Mouse (Mus musculus) CH12.LX (cell line): ENCODE measurements at regions not wholly inside any gene's neighbourhood (a gene's known extent, or its start where the extent isn't known, plus 50 kb on each side); places are given as distances from the start of the nearest gene placed in this dataset.

Experiments
- DNase-seq: peaks from one replicate; pipeline ENCODE4 v3.0.0-alpha.2; 2013; ENCODE audit errors: extremely low read depth
- H3K27ac ChIP-seq: 2 replicates; pipeline ENCODE4 v1.5.1; 2012; ENCODE audit warnings: low read depth, mild to moderate bottlenecking, control low read depth, moderate library complexity; ENCODE audit not compliant: insufficient read depth
- H3K27me3 ChIP-seq: replicated peaks from 2 replicates; pipeline ENCODE3; 2012; ENCODE audit warnings: inconsistent platforms
- H3K36me3 ChIP-seq, 2 experiments: replicated peaks in 1 of 2; 2 replicates each; pipeline versions ENCODE3 to v1.6.1; 2012; ENCODE audit warnings: inconsistent platforms in 1 of 2, low read length in 1 of 2, mild to moderate bottlenecking in 1 of 2, mixed read lengths in 1 of 2, moderate library complexity in 1 of 2; ENCODE audit not compliant: control insufficient read depth in 1 of 2, insufficient read depth in 1 of 2
- H3K4me1 ChIP-seq, 2 experiments: 2 replicates each; pipeline ENCODE4 v1.6.1; 2012; ENCODE audit warnings: inconsistent platforms in 1 of 2, moderate library complexity in 1 of 2; ENCODE audit not compliant: insufficient read depth in 2 of 2, control insufficient read depth in 1 of 2
- H3K4me2 ChIP-seq: 2 replicates; pipeline ENCODE4 v1.6.1; 2012; ENCODE audit warnings: low read depth, mild to moderate bottlenecking, control low read depth; ENCODE audit not compliant: poor library complexity, insufficient read depth, severe bottlenecking
- H3K4me3 ChIP-seq, 3 experiments: fragments of 150-350 bp in 1 of 3; sonication (generic) in 1 of 3; replicated peaks in 1 of 3; 2 replicates each; pipeline versions ENCODE3 to v1.5.1; 2011 to 2012; ENCODE audit warnings: low read depth in 2 of 3, low read length in 2 of 3, mild to moderate bottlenecking in 2 of 3, moderate library complexity in 2 of 3, control low read depth in 1 of 3, improper control_type of control experiment in 1 of 3, inconsistent platforms in 1 of 3, mixed read lengths in 1 of 3; ENCODE audit not compliant: poor library complexity in 1 of 3
- H3K79me2 ChIP-seq: replicated peaks from 2 replicates; pipeline ENCODE4 v1.6.1; 2012; ENCODE audit warnings: mild to moderate bottlenecking, moderate library complexity; ENCODE audit not compliant: control insufficient read depth, poor library complexity, insufficient read depth, severe bottlenecking; ENCODE audit errors: extremely low read depth
- H3K9ac ChIP-seq: 2 replicates; pipeline ENCODE4 v1.6.1; 2012; ENCODE audit warnings: low read depth, mild to moderate bottlenecking, control low read depth, moderate library complexity; ENCODE audit not compliant: insufficient read depth
- H3K9me3 ChIP-seq: replicated peaks from 2 replicates; pipeline ENCODE3; 2012; ENCODE audit warnings: low read length, inconsistent platforms, mixed read lengths
- BHLHE40 ChIP-seq: IDR thresholded peaks from 2 replicates; pipeline ENCODE4 v1.6.1; 2011; ENCODE audit warnings: mild to moderate bottlenecking, low read depth, low read length, improper control_type of control experiment
- E2F4 ChIP-seq: IDR thresholded peaks from 2 replicates; pipeline ENCODE4 v1.6.1; 2011; ENCODE audit warnings: low read depth, low read length, improper control_type of control experiment; ENCODE audit not compliant: insufficient replicate concordance
- ELF1 ChIP-seq: IDR thresholded peaks from 2 replicates; pipeline ENCODE4 v1.6.1; 2014; ENCODE audit warnings: low read depth, mild to moderate bottlenecking, inconsistent platforms, low read length, improper control_type of control experiment
- GABPA ChIP-seq: IDR thresholded peaks from 2 replicates; pipeline ENCODE4 v1.6.1; 2012; ENCODE audit warnings: low read depth, low read length, improper control_type of control experiment, inconsistent platforms; ENCODE audit not compliant: insufficient replicate concordance
- HCFC1 ChIP-seq: IDR thresholded peaks from 2 replicates; pipeline ENCODE4 v1.6.1; 2012; ENCODE audit warnings: low read depth, mild to moderate bottlenecking, inconsistent platforms, low read length, improper control_type of control experiment
- IRF4 ChIP-seq: IDR thresholded peaks from 2 replicates; pipeline ENCODE4 v1.6.1; 2014; ENCODE audit warnings: low read depth, mild to moderate bottlenecking, inconsistent platforms, low read length, improper control_type of control experiment
- MAFK ChIP-seq: IDR thresholded peaks from 2 replicates; pipeline ENCODE4 v1.6.1; 2011; ENCODE audit warnings: low read length, improper control_type of control experiment; ENCODE audit not compliant: insufficient replicate concordance
- MAX ChIP-seq: IDR thresholded peaks from 2 replicates; pipeline ENCODE4 v1.6.1; 2011; ENCODE audit warnings: low read length, improper control_type of control experiment
- MEF2A ChIP-seq: IDR thresholded peaks from 2 replicates; pipeline ENCODE4 v1.6.1; 2014; ENCODE audit warnings: low read depth, mild to moderate bottlenecking, inconsistent platforms, low read length, improper control_type of control experiment, borderline replicate concordance
- MXI1 ChIP-seq: IDR thresholded peaks from 2 replicates; pipeline ENCODE4 v1.6.1; 2011; ENCODE audit warnings: mild to moderate bottlenecking, low read depth, low read length, improper control_type of control experiment
- MYC ChIP-seq: IDR thresholded peaks from 2 replicates; pipeline ENCODE4 v1.6.1; 2011; ENCODE audit warnings: low read depth, mild to moderate bottlenecking, improper control_type of control experiment, low read length
- NRF1 ChIP-seq: IDR thresholded peaks from 2 replicates; pipeline ENCODE4 v1.6.1; 2014; ENCODE audit warnings: low read depth, mild to moderate bottlenecking, inconsistent platforms, low read length, improper control_type of control experiment, moderate library complexity
- PAX5 ChIP-seq: IDR thresholded peaks from 2 replicates; pipeline ENCODE4 v1.6.1; 2012; ENCODE audit warnings: low read length, inconsistent platforms, mixed read lengths
- POLR2A ChIP-seq: IDR thresholded peaks from 2 replicates; pipeline ENCODE4 v1.6.1; 2011; ENCODE audit warnings: low read depth, mild to moderate bottlenecking, improper control_type of control experiment, low read length
- POLR2AphosphoS2 ChIP-seq: IDR thresholded peaks from 2 replicates; pipeline ENCODE4 v1.6.1; 2011; ENCODE audit warnings: low read depth, low read length, improper control_type of control experiment
- RAD21 ChIP-seq: IDR thresholded peaks from 2 replicates; pipeline ENCODE4 v1.6.1; 2011; ENCODE audit warnings: low read depth, mild to moderate bottlenecking, low read length, improper control_type of control experiment, moderate library complexity
- RCOR1 ChIP-seq: conservative IDR thresholded peaks from 2 replicates; pipeline ENCODE4 v1.6.1; 2012; ENCODE audit warnings: low read depth, mild to moderate bottlenecking, inconsistent platforms, low read length, improper control_type of control experiment
- SIN3A ChIP-seq: IDR thresholded peaks from 2 replicates; pipeline ENCODE4 v1.6.1; 2012; ENCODE audit warnings: low read length, improper control_type of control experiment, inconsistent platforms
- USF1 ChIP-seq: IDR thresholded peaks from 2 replicates; pipeline ENCODE4 v1.6.1; 2014; ENCODE audit warnings: low read depth, mild to moderate bottlenecking, inconsistent platforms, low read length, improper control_type of control experiment
- USF2 ChIP-seq: conservative IDR thresholded peaks from 2 replicates; pipeline ENCODE4 v1.6.1; 2011; ENCODE audit warnings: low read depth, low read length, improper control_type of control experiment
- ZC3H11A ChIP-seq: IDR thresholded peaks from 2 replicates; pipeline ENCODE4 v1.6.1; 2012; ENCODE audit warnings: low read depth, mild to moderate bottlenecking, inconsistent platforms, low read length, improper control_type of control experiment
- ZKSCAN1 ChIP-seq: IDR thresholded peaks from 2 replicates; pipeline ENCODE4 v1.6.1; 2012; ENCODE audit warnings: low read depth, inconsistent platforms, low read length, improper control_type of control experiment, borderline replicate concordance
- dilution Hi-C: fragments of 300-500 bp; cut with MboI; formaldehyde crosslinking; loops from 2 replicates; pipeline ENCODE4 v1.14.3; 2020; ENCODE audit warnings: low sequenced_read_pairs; ENCODE audit not compliant: extremely low pct_unique_long_range_greater_than_20kb, extremely low pct_ligation_motif_present
- in situ Hi-C: fragments of 300-500 bp; cut with MboI; formaldehyde crosslinking; loops from 3 replicates; pipeline ENCODE4 v1.14.3; 2019; ENCODE audit warnings: low sequenced_read_pairs, low pct_ligation_motif_present, low pct_unique_long_range_greater_than_20kb, mixed read lengths

- Histone ChIP-seq H3K27me3 (no peaks in the 10 kb centered on the region), H3K27ac (no peak overlapping the region), H3K9me3 (peaks cover 64% of the 10 kb centered on the region), H3K4me1 (no peaks in the 10 kb centered on the region), H3K36me3 (no peaks in the 10 kb centered on the region), H3K79me2 (no peaks in the 10 kb centered on the region), H3K4me3 (no peak overlapping the region), H3K9ac (no peak overlapping the region), H3K4me2 (no peak overlapping the region)
- in situ Hi-C loops: no loop called here
- dilution Hi-C loops: no loop called here
- DNase-seq: no peak
- TF ChIP-seq SIN3A (no peak), USF1 (no peak)
These were observed 588.3 kb downstream of the Pdcd6ip start for GRCm38 (mm10) chr9:113119721-113120120.

- no peak for TF ChIP-seq GABPA
- no peak for TF ChIP-seq PAX5
- no peak for TF ChIP-seq ZC3H11A
- no peak for TF ChIP-seq BHLHE40
- TF ChIP-seq RAD21: no peak
- TF ChIP-seq MXI1: no peak
- TF ChIP-seq MAFK: no peak
- no peak for TF ChIP-seq RCOR1
- no peak for TF ChIP-seq MAX
- no peak for TF ChIP-seq HCFC1
- no peak for TF ChIP-seq IRF4
- Histone ChIP-seq H3K4me2 (no peak overlapping the region), H3K36me3 (no peaks in the 10 kb centered on the region), H3K27me3 (no peaks in the 10 kb centered on the region), H3K27ac (no peak overlapping the region), H3K4me3 (no peak overlapping the region), H3K9ac (no peak overlapping the region), H3K9me3 (peaks cover 60% of the 10 kb centered on the region), H3K79me2 (no peaks in the 10 kb centered on the region), H3K4me1 (no peaks in the 10 kb centered on the region)
- dilution Hi-C loops: no loop called here
- DNase-seq: no peak
- in situ Hi-C loops: no loop called here
These were observed 592.5 kb downstream of the Pdcd6ip start for GRCm38 (mm10) chr9:113115576-113115975.

GRCm38 (mm10) chr9:113112753-113113152 is 595.3 kb downstream of the Pdcd6ip start:
- H3K4me2 ChIP-seq: no peak overlapping the region
- peaks cover 63% of the 10 kb centered on the region for H3K9me3 ChIP-seq
- no peak for TF ChIP-seq MEF2A
- no peak for TF ChIP-seq POLR2AphosphoS2
- no peak for TF ChIP-seq USF2
- no peak for TF ChIP-seq MYC
- no peak for TF ChIP-seq E2F4
- no peak for TF ChIP-seq POLR2A
- TF ChIP-seq ZKSCAN1: no peak
- no peak for TF ChIP-seq USF1
- no peak for TF ChIP-seq SIN3A
- TF ChIP-seq ELF1: no peak
- no peak for TF ChIP-seq NRF1
- TF ChIP-seq MAX: no peak
- no peak for TF ChIP-seq MAFK
- H3K79me2 ChIP-seq: no peaks in the 10 kb centered on the region
- no peak overlapping the region for H3K9ac ChIP-seq
- H3K4me1 ChIP-seq: no peaks in the 10 kb centered on the region
- no peak overlapping the region for H3K4me3 ChIP-seq
- dilution Hi-C loops: no loop called here
- no peak for DNase-seq
- no peaks in the 10 kb centered on the region for H3K27me3 ChIP-seq
- in situ Hi-C loops: no loop called here
- no peaks in the 10 kb centered on the region for H3K36me3 ChIP-seq
- no peak overlapping the region for H3K27ac ChIP-seq
